Mouse (Mus musculus): Measurements from ENCODE around the gene Npff. TPM values are rescaled to one million over a fixed set of nuclear protein-coding genes. Genes with fewer than 3 reads are reported as not detected.
A peak's percentile ranks its signal among the peaks of the same experiment; 100 is the strongest.

The Npff gene
- polyA plus RNA-seq, 1 experiment from 2014 or later, result 2.9 TPM

- peak within 1 kb of the TSS; percentile 87 for H3K9ac ChIP-seq
- WGBS, result under 1% methylated on average over 60 of the region's 60 CpGs
- ATAC-seq (ENCODE audit: low FRiP score), result peak; percentile 92
Observed at GRCm38 (mm10) chr15:102517976-102518858, 6.5 kb downstream of the Npff start, which contains the start of gene Tarbp2. Gene Tarbp2 (plus strand): TSS chr15:102518192.

DNA sequence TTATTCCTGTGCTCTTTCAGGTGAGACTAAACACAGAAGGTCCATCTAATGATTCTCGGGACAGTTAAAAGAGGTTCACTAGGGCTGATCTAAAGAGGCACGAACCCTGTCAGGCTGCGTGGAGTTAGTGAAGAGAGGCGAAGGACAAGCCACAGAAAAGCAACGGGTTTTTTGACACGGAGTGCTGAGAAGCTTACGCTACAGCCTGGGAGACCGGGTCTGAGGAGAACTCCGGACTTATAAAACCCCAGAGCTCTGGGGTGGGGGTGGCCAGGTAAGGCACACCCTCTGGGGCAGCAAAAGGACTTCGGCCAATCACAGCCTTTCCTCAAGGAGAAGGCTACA, 7.1 kb downstream of the Npff start:
- H3K4me2 ChIP-seq, result peak overlapping the region; percentile 64
- under 1% methylated on average over 10 of the region's 10 CpGs for WGBS
- no peaks in the 10 kb centered on the region for H3K9me3 ChIP-seq
- no peak for ATAC-seq (ENCODE audit: low FRiP score)
- H3K36me3 ChIP-seq (replicated peaks), result peaks cover 22% of the 10 kb centered on the region
- peaks cover 55% of the 10 kb centered on the region for H3K4me1 ChIP-seq
- H3K9ac ChIP-seq, result peak overlapping the region; percentile 87; the same call in 1 of the 2 replicates
- no peaks in the 10 kb centered on the region for H3K27me3 ChIP-seq
- peak overlapping the region; percentile 92 for H3K27ac ChIP-seq
- peak overlapping the region; percentile 72 for H3K4me3 ChIP-seq (replicated peaks)

More at GRCm38 (mm10) chr15:102517976-102518858, 6.5 kb downstream of the Npff start, which contains the start of gene Tarbp2:
- Histone ChIP-seq H3K4me2 (peak within 1 kb of the TSS; percentile 64), H3K27me3 (no peaks in the 10 kb centered on the region), H3K9me3 (no peaks in the 10 kb centered on the region), H3K27ac (peak within 1 kb of the TSS; percentile 99), H3K4me1 (peaks cover 49% of the 10 kb centered on the region), H3K4me3 (replicated peaks) (peak within 1 kb of the TSS; percentile 72), H3K36me3 (replicated peaks) (peaks cover 27% of the 10 kb centered on the region)

GRCm38 (mm10) chr15:102516728-102517404, 7.9 kb downstream of the Npff start, which contains the start of gene Map3k12:
Gene Map3k12 (minus strand): TSS chr15:102517064.
- no peaks in the 10 kb centered on the region for H3K9me3 ChIP-seq
- peak within 1 kb of the TSS; percentile 72 for H3K4me3 ChIP-seq (replicated peaks)
- peaks cover 62% of the 10 kb centered on the region for H3K4me1 ChIP-seq
- no peaks in the 10 kb centered on the region for H3K27me3 ChIP-seq
- peak within 1 kb of the TSS; percentile 64 for H3K4me2 ChIP-seq
- ATAC-seq (ENCODE audit: low FRiP score), result peak; percentile 25
- H3K27ac ChIP-seq, result peak within 1 kb of the TSS; percentile 99
- H3K36me3 ChIP-seq (replicated peaks), result peaks cover 14% of the 10 kb centered on the region
- peak within 1 kb of the TSS; percentile 87 for H3K9ac ChIP-seq
- WGBS, result under 1% methylated on average over 43 of the region's 43 CpGs

DNA sequence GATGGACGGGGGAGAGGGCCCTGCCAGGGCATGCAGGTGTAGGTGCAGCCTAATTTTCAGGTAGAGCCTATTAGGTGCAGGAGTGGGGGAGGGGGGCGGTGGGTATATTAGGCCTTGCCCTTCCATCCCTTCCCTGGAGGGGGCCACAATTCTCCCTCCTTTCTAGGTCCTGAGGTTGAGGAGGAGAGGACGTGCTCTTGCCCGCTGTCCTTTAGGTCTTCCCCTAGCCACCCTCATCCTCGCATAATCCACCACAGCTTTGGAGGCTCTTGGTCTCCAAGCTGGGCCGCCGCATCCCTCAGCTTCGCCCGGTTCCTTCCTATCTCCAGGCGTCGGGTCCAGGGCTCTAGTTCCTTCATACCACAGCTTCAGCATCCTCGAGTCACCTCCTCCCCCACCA, 8.4 kb downstream of the Npff start:
- Histone ChIP-seq H3K9me3 (no peaks in the 10 kb centered on the region), H3K36me3 (replicated peaks) (peaks cover 9% of the 10 kb centered on the region), H3K4me3 (replicated peaks) (peak overlapping the region; percentile 72), H3K4me2 (peak overlapping the region; percentile 64), H3K9ac (peak overlapping the region; percentile 87), H3K27me3 (no peaks in the 10 kb centered on the region), H3K4me1 (peaks cover 68% of the 10 kb centered on the region), H3K27ac (peak overlapping the region; percentile 92)
- ATAC-seq (ENCODE audit: low FRiP score), result no peak
- WGBS, result 0% methylated on average over 11 of the region's 12 CpGs

DNA sequence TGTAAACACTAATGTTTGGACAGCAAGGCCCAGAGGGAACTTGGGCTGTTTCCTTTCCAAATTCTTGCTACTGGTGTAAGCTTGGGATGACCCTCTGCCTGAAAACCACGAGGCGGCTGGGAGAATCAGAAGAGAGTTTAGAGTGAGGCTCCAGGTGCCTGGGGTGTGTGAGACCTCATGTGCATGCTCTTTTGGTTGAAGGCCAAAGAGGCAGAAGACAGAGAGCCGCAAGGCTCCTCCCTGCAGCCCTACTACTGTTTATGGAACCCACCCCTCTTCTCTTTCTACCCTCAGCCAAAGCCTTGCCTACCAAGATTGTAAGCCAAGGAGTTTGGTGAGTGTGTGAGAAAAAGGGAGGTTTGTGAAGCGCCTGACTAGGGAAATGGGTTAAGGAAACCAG, 9.0 kb downstream of the Npff start:
- H3K4me3 ChIP-seq (replicated peaks), result peak overlapping the region; percentile 72
- 45% methylated on average over 4 of the region's 4 CpGs for WGBS
- H3K36me3 ChIP-seq (replicated peaks), result peaks cover 4% of the 10 kb centered on the region
- no peak for ATAC-seq (ENCODE audit: low FRiP score)
- no peaks in the 10 kb centered on the region for H3K27me3 ChIP-seq
- H3K9me3 ChIP-seq, result no peaks in the 10 kb centered on the region
- peaks cover 73% of the 10 kb centered on the region for H3K4me1 ChIP-seq
- peak overlapping the region; percentile 92 for H3K27ac ChIP-seq
- H3K4me2 ChIP-seq, result peak overlapping the region; percentile 64
- H3K9ac ChIP-seq, result peak overlapping the region; percentile 87

DNA sequence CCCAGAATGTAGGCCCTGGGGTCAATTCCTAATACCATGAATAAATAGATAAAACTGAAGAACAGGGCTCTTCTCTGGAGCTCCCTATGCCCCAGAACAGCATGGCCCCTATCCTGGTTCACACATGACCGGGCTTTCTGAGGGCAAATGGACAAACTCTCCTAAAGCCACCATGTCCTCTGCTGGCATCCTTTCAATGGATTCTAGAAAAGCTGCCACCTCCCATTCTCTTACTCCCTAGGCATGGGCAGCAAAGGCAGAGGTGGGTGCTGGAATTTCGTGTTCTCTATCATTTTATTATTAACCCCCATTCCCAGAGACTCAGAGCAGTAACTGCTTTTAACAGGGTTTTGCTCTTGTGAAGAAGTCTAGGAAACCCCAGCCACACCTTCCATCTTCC, 9.5 kb downstream of the Npff start:
- H3K4me1 ChIP-seq, result peaks cover 77% of the 10 kb centered on the region
- H3K27ac ChIP-seq, result 0 out of 2 replicates have a peak overlapping the region, but pooled peaks have one; percentile 92
- H3K9ac ChIP-seq, result 0 out of 2 replicates have a peak overlapping the region, but pooled peaks have one; percentile 87
- no peaks in the 10 kb centered on the region for H3K9me3 ChIP-seq
- no peaks in the 10 kb centered on the region for H3K27me3 ChIP-seq
- WGBS, result 89% methylated on average over 2 of the region's 2 CpGs
- H3K4me3 ChIP-seq (replicated peaks), result peak overlapping the region; percentile 72; the same call in 1 of the 2 replicates
- no peaks in the 10 kb centered on the region for H3K36me3 ChIP-seq (replicated peaks)
- peak overlapping the region; percentile 64 for H3K4me2 ChIP-seq
- no peak for ATAC-seq (ENCODE audit: low FRiP score)

DNA sequence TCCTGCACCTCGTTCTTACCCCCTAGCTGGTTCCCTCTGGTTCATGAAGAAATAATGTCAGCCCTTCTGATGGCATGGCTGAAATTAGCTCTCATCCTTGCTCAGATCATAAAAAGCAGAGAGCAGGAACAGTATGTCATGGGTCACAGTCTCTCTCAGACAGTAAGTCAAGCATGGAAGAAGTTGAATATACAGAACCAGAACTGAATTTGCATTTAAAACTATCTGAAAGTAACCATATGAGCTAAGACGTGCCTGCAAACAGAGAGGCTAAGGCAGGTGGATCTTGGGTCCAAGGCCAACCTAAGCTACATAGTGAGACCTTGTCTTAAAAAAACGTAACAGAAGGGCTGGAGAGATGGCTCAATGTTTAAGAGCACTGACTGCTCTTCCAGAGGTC, 11.7 kb downstream of the Npff start:
- Histone ChIP-seq H3K36me3 (replicated peaks) (0 out of 2 replicates have a peak, but pooled peaks cover 4% of the 10 kb centered on the region), H3K27me3 (no peaks in the 10 kb centered on the region), H3K27ac (no peak overlapping the region), H3K9ac (0 out of 2 replicates have a peak overlapping the region, but pooled peaks have one; percentile 30), H3K4me1 (peaks cover 78% of the 10 kb centered on the region), H3K4me3 (replicated peaks) (no peak overlapping the region), H3K9me3 (no peaks in the 10 kb centered on the region), H3K4me2 (no peak overlapping the region)
- ATAC-seq (ENCODE audit: low FRiP score), result no peak
- 84% methylated on average over 3 of the region's 3 CpGs for WGBS

- Histone ChIP-seq H3K4me3 (replicated peaks) (no peak overlapping the region), H3K4me2 (0 out of 2 replicates have a peak overlapping the region, but pooled peaks have one; percentile 71)
Observed at GRCm38 (mm10) chr15:102512471-102512870, 12.3 kb downstream of the Npff start.

DNA sequence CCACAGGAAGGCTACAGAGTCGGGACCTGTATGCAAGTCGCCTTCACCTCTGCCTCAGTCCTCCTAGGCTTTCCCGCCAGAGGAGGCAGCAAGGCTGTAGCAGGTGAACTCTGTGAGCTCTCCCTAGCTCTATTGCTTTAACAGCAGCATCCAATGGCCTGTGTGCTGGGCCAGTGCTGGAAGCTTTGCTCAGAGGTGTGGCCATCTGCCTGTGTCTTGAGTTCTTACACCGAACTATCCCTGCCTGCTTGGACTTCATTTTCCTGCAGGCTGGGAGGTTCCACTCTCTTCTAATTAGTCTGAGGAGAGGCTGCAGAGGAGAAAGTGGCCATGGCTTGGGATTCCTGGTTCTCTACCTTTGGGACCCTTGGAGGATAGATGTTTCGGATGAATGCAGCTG, 12.7 kb downstream of the Npff start:
- peak overlapping the region; percentile 30 for H3K9ac ChIP-seq
- H3K4me1 ChIP-seq, result peaks cover 73% of the 10 kb centered on the region
- 0 out of 2 replicates have a peak overlapping the region, but pooled peaks have one; percentile 4 for H3K4me3 ChIP-seq (replicated peaks)
- peaks cover 12% of the 10 kb centered on the region for H3K36me3 ChIP-seq (replicated peaks)
- WGBS, result 33% methylated on average over 5 of the region's 5 CpGs
- H3K9me3 ChIP-seq, result no peaks in the 10 kb centered on the region
- ATAC-seq (ENCODE audit: low FRiP score), result no peak
- peak overlapping the region; percentile 90 for H3K27ac ChIP-seq
- H3K27me3 ChIP-seq, result no peaks in the 10 kb centered on the region
- H3K4me2 ChIP-seq, result peak overlapping the region; percentile 71

More at GRCm38 (mm10) chr15:102512471-102512870, 12.3 kb downstream of the Npff start:
- H3K9me3 ChIP-seq, result no peaks in the 10 kb centered on the region
- peak overlapping the region; percentile 30; the same call in 1 of the 2 replicates for H3K9ac ChIP-seq
- no peak for ATAC-seq (ENCODE audit: low FRiP score)
- H3K4me1 ChIP-seq, result peaks cover 78% of the 10 kb centered on the region
- no peaks in the 10 kb centered on the region for H3K27me3 ChIP-seq
- peak overlapping the region; percentile 90 for H3K27ac ChIP-seq
- H3K36me3 ChIP-seq (replicated peaks), result peaks cover 9% of the 10 kb centered on the region

GRCm38 (mm10) chr15:102511285-102511833, 13.4 kb downstream of the Npff start:
- Histone ChIP-seq H3K9me3 (no peaks in the 10 kb centered on the region), H3K4me3 (replicated peaks) (peak overlapping the region; percentile 59; the same call in 1 of the 2 replicates), H3K27me3 (no peaks in the 10 kb centered on the region), H3K36me3 (replicated peaks) (peaks cover 12% of the 10 kb centered on the region), H3K4me2 (peak overlapping the region; percentile 71), H3K4me1 (peaks cover 71% of the 10 kb centered on the region), H3K27ac (peak overlapping the region; percentile 90), H3K9ac (peak overlapping the region; percentile 30; the same call in 1 of the 2 replicates)
- ATAC-seq (ENCODE audit: low FRiP score), result no peak
- WGBS, result 15% methylated on average over 6 of the region's 6 CpGs

- H3K36me3 ChIP-seq (replicated peaks), result peaks cover 12% of the 10 kb centered on the region
- ATAC-seq (ENCODE audit: low FRiP score), result peak; percentile 96
- H3K9ac ChIP-seq, result peak overlapping the region; percentile 72
- H3K4me1 ChIP-seq, result peaks cover 66% of the 10 kb centered on the region
- peak overlapping the region; percentile 90 for H3K27ac ChIP-seq
- no peaks in the 10 kb centered on the region for H3K9me3 ChIP-seq
- peak overlapping the region; percentile 59 for H3K4me3 ChIP-seq (replicated peaks)
- WGBS, result 3% methylated on average over 34 of the region's 34 CpGs
- H3K27me3 ChIP-seq, result no peaks in the 10 kb centered on the region
- peak overlapping the region; percentile 71 for H3K4me2 ChIP-seq
Observed at GRCm38 (mm10) chr15:102510590-102511284, 14.0 kb downstream of the Npff start.

All from forebrain, embryonic 12.5 days (tissue).